Mouse (Mus musculus) embryonic facial prominence, embryonic 11.5 days (tissue): Measurements from ENCODE around the gene Trpm4. TPM values are rescaled to one million over a fixed set of nuclear protein-coding genes. Genes with fewer than 3 reads are reported as not detected.

Source experiments
- ATAC-seq: fragments of 200-750 bp; cut with Nextera tagmentation; replicated peaks from 2 replicates; pipeline ENCODE4 v1.8.0; 2017; ENCODE audit warnings: low read depth; ENCODE audit not compliant: insufficient number of reproducible peaks, low FRiP score, low TSS enrichment
- DNase-seq: peaks from one replicate; pipeline ENCODE4 v3.0.0-alpha.2; 2015; ENCODE audit warnings: low spot score
- H3K27ac ChIP-seq: fragments of 300-500 bp; sonication (generic); replicated peaks from 2 replicates; pipeline ENCODE4 v1.5.1; 2014; ENCODE audit warnings: mild to moderate bottlenecking, low read depth, low read length, control low read depth
- H3K27me3 ChIP-seq: fragments of 300-500 bp; sonication (generic); 2 replicates; pipeline ENCODE4 v1.6.1; 2014; ENCODE audit warnings: mild to moderate bottlenecking, low read length, moderate library complexity, mixed read lengths; ENCODE audit not compliant: control insufficient read depth, insufficient read depth
- H3K36me3 ChIP-seq: fragments of 300-500 bp; sonication (generic); replicated peaks from 2 replicates; pipeline ENCODE4 v1.6.1; 2014; ENCODE audit warnings: low read depth, mild to moderate bottlenecking, low read length, moderate library complexity, mixed read lengths; ENCODE audit not compliant: control insufficient read depth, insufficient read depth
- H3K4me1 ChIP-seq: fragments of 300-500 bp; sonication (generic); 2 replicates; pipeline ENCODE4 v1.6.1; 2014; ENCODE audit warnings: low read length, mixed read lengths; ENCODE audit not compliant: control insufficient read depth, insufficient read depth
- H3K4me2 ChIP-seq: fragments of 300-500 bp; sonication (generic); 2 replicates; pipeline ENCODE4 v1.6.1; 2014; ENCODE audit warnings: low read depth, mild to moderate bottlenecking, control low read depth, low read length, moderate library complexity
- H3K4me3 ChIP-seq: fragments of 300-500 bp; sonication (generic); 2 replicates; pipeline ENCODE4 v1.5.1; 2014; ENCODE audit warnings: low read depth, low read length, control low read depth
- H3K9ac ChIP-seq: fragments of 300-500 bp; sonication (generic); replicated peaks from 2 replicates; pipeline ENCODE4 v1.6.1; 2014; ENCODE audit warnings: mild to moderate bottlenecking, control low read depth, low read length
- H3K9me3 ChIP-seq: fragments of 300-500 bp; sonication (generic); replicated peaks from 2 replicates; pipeline ENCODE4 v1.6.1; 2016; ENCODE audit warnings: mild to moderate bottlenecking, low read length, inconsistent platforms, mixed read lengths; ENCODE audit not compliant: control insufficient read depth
- WGBS: fragments of 180-500 bp; shearing (Covaris S2); extraction: QIAGEN DNeasy Blood & Tissue Kit; methylation state at CpG from one replicate; pipeline ENCODE4 v1.1.7; 2014; 5-methylcytosine and 5-hydroxymethylcytosine counted together
- polyA plus RNA-seq: library from polyadenylated mRNA; unstranded; fragments of >200 nt; fragmentation: Nextera tagmentation; extraction: Ambion mirVana; gene quantifications from 2 replicates; pipeline ENCODE4 v1.2.1, GENCODE M21; 2014

The Trpm4 gene
- polyA plus RNA-seq, 1 experiment from 2014 or later = 7.2 TPM

- no peak overlapping the region for H3K27ac ChIP-seq
- ATAC-seq (no peak), DNase-seq (no peak)
- no peak overlapping the region for H3K4me3 ChIP-seq
- no peak overlapping the region for H3K4me2 ChIP-seq
- H3K4me1 ChIP-seq = peaks cover 6% of the 10 kb centered on the region; the same call in 1 of the 2 replicates
- WGBS = 93% methylated on average over 14 of the region's 14 CpGs
- H3K36me3 ChIP-seq = no peaks in the 10 kb centered on the region
- no peaks in the 10 kb centered on the region for H3K9me3 ChIP-seq
- no peaks in the 10 kb centered on the region for H3K27me3 ChIP-seq
- no peak overlapping the region for H3K9ac ChIP-seq
Observed at GRCm38 (mm10) chr7:45316536-45316935, 17.0 kb downstream of the Trpm4 start.

- no peak for ATAC-seq
- no peaks in the 10 kb centered on the region for H3K27me3 ChIP-seq
- 83% methylated on average over 10 of the region's 10 CpGs for WGBS
Observed at GRCm38 (mm10) chr7:45315182-45315701, 18.3 kb downstream of the Trpm4 start.

GRCm38 (mm10) chr7:45313495-45313894 lies 20.1 kb downstream of the Trpm4 start:
- 37% methylated on average over 9 of the region's 9 CpGs for WGBS
- ATAC-seq (no peak), DNase-seq (no peak)
- Histone ChIP-seq H3K36me3 (no peaks in the 10 kb centered on the region), H3K9me3 (no peaks in the 10 kb centered on the region), H3K27ac (no peak overlapping the region), H3K9ac (no peak overlapping the region), H3K4me3 (no peak overlapping the region), H3K4me1 (peaks cover 6% of the 10 kb centered on the region; the same call in 1 of the 2 replicates), H3K4me2 (no peak overlapping the region), H3K27me3 (no peaks in the 10 kb centered on the region)

More at GRCm38 (mm10) chr7:45315182-45315701, 18.3 kb downstream of the Trpm4 start:
- Histone ChIP-seq H3K4me2 (no peak overlapping the region), H3K27ac (no peak overlapping the region), H3K36me3 (no peaks in the 10 kb centered on the region), H3K4me1 (peaks cover 6% of the 10 kb centered on the region; the same call in 1 of the 2 replicates), H3K9ac (no peak overlapping the region), H3K4me3 (no peak overlapping the region), H3K9me3 (no peaks in the 10 kb centered on the region)
- no peak for DNase-seq

GRCm38 (mm10) chr7:45312686-45313453 lies 20.7 kb downstream of the Trpm4 start:
- Histone ChIP-seq H3K27me3 (no peaks in the 10 kb centered on the region), H3K27ac (no peak overlapping the region), H3K36me3 (no peaks in the 10 kb centered on the region), H3K4me1 (peaks cover 6% of the 10 kb centered on the region; the same call in 1 of the 2 replicates), H3K9me3 (no peaks in the 10 kb centered on the region), H3K9ac (no peak overlapping the region), H3K4me2 (no peak overlapping the region), H3K4me3 (no peak overlapping the region)
- ATAC-seq (no peak), DNase-seq (peak; percentile 41)
- 22% methylated on average over 10 of the region's 10 CpGs for WGBS

GRCm38 (mm10) chr7:45312023-45312422 lies 21.6 kb downstream of the Trpm4 start:
- Histone ChIP-seq H3K4me1 (peaks cover 6% of the 10 kb centered on the region; the same call in 1 of the 2 replicates), H3K27me3 (no peaks in the 10 kb centered on the region), H3K27ac (no peak overlapping the region), H3K36me3 (no peaks in the 10 kb centered on the region), H3K4me2 (no peak overlapping the region), H3K9me3 (no peaks in the 10 kb centered on the region), H3K4me3 (no peak overlapping the region), H3K9ac (no peak overlapping the region)
- WGBS = 60% methylated on average over 8 of the region's 8 CpGs
- DNase-seq (no peak), ATAC-seq (no peak)

GRCm38 (mm10) chr7:45309455-45309854 lies 24.1 kb downstream of the Trpm4 start:
- Histone ChIP-seq H3K36me3 (no peaks in the 10 kb centered on the region), H3K4me2 (no peak overlapping the region), H3K27me3 (no peaks in the 10 kb centered on the region; the same call in 1 of the 2 replicates), H3K4me3 (no peak overlapping the region), H3K4me1 (peaks cover 6% of the 10 kb centered on the region; the same call in 1 of the 2 replicates), H3K9ac (no peak overlapping the region), H3K9me3 (no peaks in the 10 kb centered on the region), H3K27ac (no peak overlapping the region)
- ATAC-seq = no peak
- DNase-seq = peak; percentile 79
- WGBS = 11% methylated on average over 9 of the region's 9 CpGs

GRCm38 (mm10) chr7:45308551-45309240 lies 24.9 kb downstream of the Trpm4 start:
- Histone ChIP-seq H3K4me3 (no peak overlapping the region), H3K27me3 (no peaks in the 10 kb centered on the region; the same call in 1 of the 2 replicates), H3K4me1 (peaks cover 6% of the 10 kb centered on the region; the same call in 1 of the 2 replicates), H3K27ac (no peak overlapping the region), H3K9ac (no peak overlapping the region), H3K36me3 (no peaks in the 10 kb centered on the region), H3K4me2 (no peak overlapping the region), H3K9me3 (no peaks in the 10 kb centered on the region)
- DNase-seq (no peak), ATAC-seq (no peak)
- WGBS = 75% methylated on average over 14 of the region's 15 CpGs
